Mouse (Mus musculus) heart, embryonic 15.5 days (tissue): ENCODE measurements at regions not wholly inside any gene's neighbourhood (a gene's known extent, or its start where the extent isn't known, plus 50 kb on each side); places are given as distances from the start of the nearest gene placed in this dataset.

Experiments
- ATAC-seq: fragments of 200-750 bp; cut with Nextera tagmentation; replicated peaks from 2 replicates; pipeline ENCODE4 v1.8.0; 2017; ENCODE audit warnings: low read depth, moderate TSS enrichment; ENCODE audit not compliant: insufficient number of reproducible peaks, insufficient read depth, low FRiP score
- H3K27ac ChIP-seq: fragments of 300-500 bp; sonication (generic); 2 replicates; pipeline ENCODE4 v1.5.1; 2015; ENCODE audit warnings: mild to moderate bottlenecking, inconsistent platforms
- H3K27me3 ChIP-seq: fragments of 300-500 bp; sonication (generic); 2 replicates; pipeline ENCODE4 v1.6.1; 2015; ENCODE audit warnings: inconsistent platforms
- H3K36me3 ChIP-seq: fragments of 300-500 bp; sonication (generic); 2 replicates; pipeline ENCODE4 v1.6.1; 2015; ENCODE audit warnings: mild to moderate bottlenecking, inconsistent platforms
- H3K4me1 ChIP-seq: fragments of 300-500 bp; sonication (generic); replicated peaks from 2 replicates; pipeline ENCODE4 v1.6.1; 2015; ENCODE audit warnings: inconsistent platforms
- H3K4me2 ChIP-seq: fragments of 300-500 bp; sonication (generic); 2 replicates; pipeline ENCODE4 v1.6.1; 2015; ENCODE audit warnings: inconsistent platforms, mild to moderate bottlenecking, moderate library complexity
- H3K4me3 ChIP-seq: fragments of 300-500 bp; sonication (generic); 2 replicates; pipeline ENCODE4 v1.5.1; 2015; ENCODE audit warnings: mild to moderate bottlenecking, inconsistent platforms
- H3K9ac ChIP-seq: fragments of 300-500 bp; sonication (generic); 2 replicates; pipeline ENCODE4 v1.6.1; 2015; ENCODE audit warnings: mild to moderate bottlenecking, inconsistent platforms
- H3K9me3 ChIP-seq: fragments of 300-500 bp; sonication (generic); replicated peaks from 2 replicates; pipeline ENCODE4 v1.6.1; 2016; ENCODE audit warnings: inconsistent platforms
- WGBS: fragments of 180-500 bp; shearing (Covaris S2); methylation state at CpG from one replicate; pipeline ENCODE4 v1.1.7; 2015; ENCODE audit warnings: mixed read lengths; 5-methylcytosine and 5-hydroxymethylcytosine counted together

GRCm38 (mm10) chr5:132892591-132892990, 349.4 kb upstream of the Auts2 start:
- no peak overlapping the region for H3K27ac ChIP-seq
- no peak overlapping the region for H3K4me2 ChIP-seq
- WGBS, result 50% methylated on average over 1 of the region's 1 CpGs
- ATAC-seq, result no peak
- no peak overlapping the region for H3K9ac ChIP-seq
- H3K9me3 ChIP-seq, result no peaks in the 10 kb centered on the region
- H3K4me1 ChIP-seq, result no peaks in the 10 kb centered on the region
- no peaks in the 10 kb centered on the region for H3K36me3 ChIP-seq
- no peaks in the 10 kb centered on the region for H3K27me3 ChIP-seq
- no peak overlapping the region for H3K4me3 ChIP-seq

- ATAC-seq, result no peak
- H3K27ac ChIP-seq, result no peak overlapping the region
- peaks cover 4% of the 10 kb centered on the region; the same call in 1 of the 2 replicates for H3K27me3 ChIP-seq
- no peaks in the 10 kb centered on the region for H3K9me3 ChIP-seq
- H3K36me3 ChIP-seq, result no peaks in the 10 kb centered on the region
- H3K4me1 ChIP-seq, result 0 out of 2 replicates have a peak, but pooled peaks cover 3% of the 10 kb centered on the region
- H3K9ac ChIP-seq, result no peak overlapping the region
- 55% methylated on average over 2 of the region's 2 CpGs for WGBS
- no peak overlapping the region for H3K4me2 ChIP-seq
- no peak overlapping the region for H3K4me3 ChIP-seq
Measured at GRCm38 (mm10) chr5:132884130-132884529, 341.0 kb upstream of the Auts2 start.

DNA sequence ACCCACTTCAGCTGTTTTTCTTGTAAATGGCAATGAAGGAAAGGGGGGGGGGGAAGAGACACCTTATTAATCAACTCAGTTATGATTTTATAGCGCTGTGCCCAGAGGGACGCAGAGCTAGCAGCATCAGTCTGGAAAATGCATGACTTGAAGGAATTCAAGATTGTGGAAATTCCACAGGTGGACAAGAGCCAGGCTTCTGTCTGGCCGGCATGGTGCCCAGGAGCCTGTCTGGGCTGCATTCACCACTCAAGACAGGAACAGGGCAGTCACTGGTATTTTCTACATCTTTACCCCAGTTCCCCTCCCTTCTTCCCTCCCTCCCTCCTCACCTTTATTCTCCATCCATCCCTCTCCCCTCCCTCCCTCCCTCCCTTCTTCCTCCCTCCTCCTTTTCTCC, 339.1 kb upstream of the Auts2 start:
- Histone ChIP-seq H3K9ac (no peak overlapping the region), H3K4me1 (0 out of 2 replicates have a peak, but pooled peaks cover 3% of the 10 kb centered on the region), H3K9me3 (no peaks in the 10 kb centered on the region), H3K27me3 (peaks cover 4% of the 10 kb centered on the region; the same call in 1 of the 2 replicates), H3K36me3 (no peaks in the 10 kb centered on the region), H3K4me3 (no peak overlapping the region), H3K27ac (no peak overlapping the region), H3K4me2 (no peak overlapping the region)
- 49% methylated on average over 3 of the region's 3 CpGs for WGBS
- ATAC-seq, result no peak

GRCm38 (mm10) chr5:132881170-132881569, 338.0 kb upstream of the Auts2 start:
- WGBS, result 92% methylated on average over 3 of the region's 3 CpGs
- no peak overlapping the region for H3K4me2 ChIP-seq
- H3K4me1 ChIP-seq, result 0 out of 2 replicates have a peak, but pooled peaks cover 3% of the 10 kb centered on the region
- H3K36me3 ChIP-seq, result no peaks in the 10 kb centered on the region
- no peak overlapping the region for H3K9ac ChIP-seq
- no peak overlapping the region for H3K4me3 ChIP-seq
- H3K27ac ChIP-seq, result no peak overlapping the region
- H3K27me3 ChIP-seq, result peaks cover 4% of the 10 kb centered on the region; the same call in 1 of the 2 replicates
- ATAC-seq, result no peak
- no peaks in the 10 kb centered on the region for H3K9me3 ChIP-seq

DNA sequence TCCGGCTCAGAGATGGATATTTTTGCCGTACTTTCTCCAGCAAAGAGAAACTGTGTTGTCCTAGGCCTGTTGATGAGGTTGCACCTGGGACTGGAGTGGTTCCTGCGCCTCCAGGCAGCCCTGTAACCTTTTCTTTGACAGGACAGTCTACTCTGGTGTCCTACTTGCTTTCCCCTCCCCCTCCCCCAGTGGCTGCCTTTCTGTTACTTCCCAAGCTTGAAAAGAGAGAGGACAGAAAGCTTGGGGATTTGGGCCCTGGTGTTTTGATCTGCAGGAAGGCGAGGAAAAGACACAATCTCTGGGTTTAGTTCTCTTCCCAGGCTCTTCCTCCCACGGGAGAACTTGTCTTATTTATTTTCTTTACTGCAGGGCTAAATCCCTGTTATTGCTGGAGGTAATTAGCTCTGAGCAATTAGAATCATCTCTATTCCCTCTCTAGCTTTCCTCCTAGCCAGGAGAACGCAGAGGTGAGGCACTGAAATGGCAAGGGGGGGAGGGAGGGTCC, 333.2 kb upstream of the Auts2 start:
- no peaks in the 10 kb centered on the region for H3K27me3 ChIP-seq
- H3K9ac ChIP-seq, result no peak overlapping the region
- H3K4me1 ChIP-seq, result no peaks in the 10 kb centered on the region
- H3K4me2 ChIP-seq, result no peak overlapping the region
- WGBS, result 37% methylated on average over 6 of the region's 6 CpGs
- no peak for ATAC-seq
- H3K27ac ChIP-seq, result no peak overlapping the region
- H3K4me3 ChIP-seq, result no peak overlapping the region
- no peaks in the 10 kb centered on the region for H3K9me3 ChIP-seq
- no peaks in the 10 kb centered on the region for H3K36me3 ChIP-seq

DNA sequence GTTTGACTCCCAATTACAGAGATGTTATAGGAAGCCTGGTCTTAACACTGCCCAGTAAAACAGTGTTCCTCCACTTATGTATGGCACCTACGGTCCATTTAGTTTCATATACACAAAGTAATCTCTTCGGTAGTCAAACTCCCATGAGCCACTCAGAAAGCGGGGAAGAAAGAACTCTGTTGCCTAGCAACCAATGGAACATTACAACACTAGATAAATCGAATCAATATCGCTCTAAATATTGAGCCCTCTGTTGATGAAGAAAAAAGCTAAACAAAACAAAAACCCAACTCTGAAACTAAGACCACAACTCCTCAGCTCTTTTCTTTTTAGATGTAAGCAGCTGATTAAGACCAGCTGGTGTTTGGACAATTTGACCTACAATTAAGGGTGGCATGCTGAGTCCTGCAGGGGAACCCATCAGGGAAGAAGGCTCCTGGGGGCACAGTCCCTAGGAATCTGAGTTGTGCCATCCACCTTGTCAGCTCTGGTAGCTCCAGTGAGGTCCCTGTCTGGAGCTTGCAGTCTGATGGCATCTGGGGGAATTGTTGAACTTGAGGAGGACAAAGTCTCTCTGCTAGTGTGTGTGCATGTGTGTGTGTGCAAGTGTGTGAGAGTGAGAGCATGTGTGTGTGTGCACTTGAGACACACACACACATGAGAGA, 315.8 kb upstream of the Auts2 start:
- H3K27ac ChIP-seq, result no peak overlapping the region
- no peaks in the 10 kb centered on the region for H3K36me3 ChIP-seq
- H3K9me3 ChIP-seq, result no peaks in the 10 kb centered on the region
- WGBS, result 78% methylated on average over 5 of the region's 5 CpGs
- no peak for ATAC-seq
- no peak overlapping the region for H3K9ac ChIP-seq
- peaks cover 6% of the 10 kb centered on the region; the same call in 1 of the 2 replicates for H3K4me1 ChIP-seq
- no peak overlapping the region for H3K4me2 ChIP-seq
- H3K4me3 ChIP-seq, result no peak overlapping the region
- no peaks in the 10 kb centered on the region for H3K27me3 ChIP-seq

GRCm38 (mm10) chr5:132855619-132856510, 312.7 kb upstream of the Auts2 start:
- H3K27me3 ChIP-seq, result no peaks in the 10 kb centered on the region
- H3K27ac ChIP-seq, result no peak overlapping the region
- no peak overlapping the region for H3K4me2 ChIP-seq
- no peak overlapping the region for H3K9ac ChIP-seq
- 60% methylated on average over 4 of the region's 4 CpGs for WGBS
- no peak overlapping the region for H3K4me3 ChIP-seq
- ATAC-seq, result peak; percentile 50; the same call in 1 of the 2 replicates
- H3K36me3 ChIP-seq, result no peaks in the 10 kb centered on the region
- H3K4me1 ChIP-seq, result peaks cover 6% of the 10 kb centered on the region; the same call in 1 of the 2 replicates
- no peaks in the 10 kb centered on the region for H3K9me3 ChIP-seq

GRCm38 (mm10) chr5:132850770-132851169, 307.6 kb upstream of the Auts2 start:
- Histone ChIP-seq H3K4me2 (no peak overlapping the region), H3K36me3 (no peaks in the 10 kb centered on the region), H3K4me1 (peaks cover 3% of the 10 kb centered on the region; the same call in 1 of the 2 replicates), H3K27ac (no peak overlapping the region), H3K9ac (no peak overlapping the region), H3K9me3 (no peaks in the 10 kb centered on the region), H3K4me3 (no peak overlapping the region), H3K27me3 (no peaks in the 10 kb centered on the region)
- no peak for ATAC-seq
- 83% methylated on average over 6 of the region's 6 CpGs for WGBS

DNA sequence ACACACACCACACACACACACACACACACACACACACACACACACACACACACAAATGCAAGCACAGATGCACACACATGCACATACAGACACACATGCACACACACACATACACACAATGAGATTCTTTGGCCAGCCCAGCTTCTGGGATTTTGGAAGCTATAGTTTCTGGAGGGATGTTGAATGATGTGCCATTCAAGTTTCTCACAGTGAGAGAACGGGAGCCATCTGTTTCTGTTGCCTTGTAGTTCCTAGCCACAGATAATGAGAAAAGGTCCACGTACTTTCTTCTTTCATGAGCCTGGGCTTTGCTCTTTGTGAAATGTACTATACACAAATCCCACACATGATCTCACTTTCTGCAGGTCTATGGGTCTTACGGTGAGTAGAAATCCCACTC, 304.9 kb upstream of the Auts2 start:
- WGBS, result 60% methylated on average over 3 of the region's 3 CpGs
- no peak overlapping the region for H3K4me3 ChIP-seq

GRCm38 (mm10) chr5:132843284-132843683, 300.1 kb upstream of the Auts2 start:
- Histone ChIP-seq H3K36me3 (no peaks in the 10 kb centered on the region), H3K4me1 (no peaks in the 10 kb centered on the region), H3K27ac (no peak overlapping the region), H3K4me3 (no peak overlapping the region), H3K9ac (no peak overlapping the region), H3K9me3 (no peaks in the 10 kb centered on the region), H3K27me3 (no peaks in the 10 kb centered on the region), H3K4me2 (no peak overlapping the region)
- 54% methylated on average over 3 of the region's 3 CpGs for WGBS
- ATAC-seq, result no peak

More for the DNA sequence above, 304.9 kb upstream of the Auts2 start:
- H3K27me3 ChIP-seq, result no peaks in the 10 kb centered on the region
- no peaks in the 10 kb centered on the region for H3K4me1 ChIP-seq
- H3K36me3 ChIP-seq, result no peaks in the 10 kb centered on the region
- H3K9me3 ChIP-seq, result no peaks in the 10 kb centered on the region
- H3K9ac ChIP-seq, result no peak overlapping the region
- H3K27ac ChIP-seq, result no peak overlapping the region
- ATAC-seq, result no peak
- no peak overlapping the region for H3K4me2 ChIP-seq

DNA sequence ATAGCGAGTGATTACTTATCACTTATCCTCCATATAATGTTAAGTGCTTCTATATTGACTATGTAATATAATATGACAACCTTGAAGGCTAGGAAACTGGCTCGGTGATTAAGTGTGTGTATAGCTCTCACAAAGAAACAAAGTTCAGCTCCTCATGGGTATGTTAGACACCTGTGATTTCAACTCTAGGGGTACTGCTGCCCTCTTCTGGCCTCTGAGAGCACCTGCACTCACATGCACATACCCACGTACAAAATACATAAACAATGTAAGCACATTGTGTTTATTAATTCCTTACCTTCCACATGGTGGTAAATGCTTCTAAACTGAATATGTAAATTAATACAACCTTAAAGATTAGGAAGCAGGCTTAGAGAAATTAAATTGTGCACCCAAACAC, 298.6 kb upstream of the Auts2 start:
- 91% methylated on average over 3 of the region's 3 CpGs for WGBS
- no peaks in the 10 kb centered on the region for H3K27me3 ChIP-seq
- H3K4me1 ChIP-seq, result no peaks in the 10 kb centered on the region
- H3K36me3 ChIP-seq, result no peaks in the 10 kb centered on the region
- no peak overlapping the region for H3K27ac ChIP-seq
- H3K9me3 ChIP-seq, result no peaks in the 10 kb centered on the region
- H3K9ac ChIP-seq, result no peak overlapping the region
- H3K4me2 ChIP-seq, result no peak overlapping the region
- no peak for ATAC-seq
- H3K4me3 ChIP-seq, result no peak overlapping the region
